Mouse (Mus musculus) thymus, postnatal 4 days (tissue): ENCODE results near the gene Cacna1e.

Experiments
- DNase-seq: peaks from one replicate; pipeline ENCODE4 v3.0.0; 2021

The Cacna1e gene

DNA sequence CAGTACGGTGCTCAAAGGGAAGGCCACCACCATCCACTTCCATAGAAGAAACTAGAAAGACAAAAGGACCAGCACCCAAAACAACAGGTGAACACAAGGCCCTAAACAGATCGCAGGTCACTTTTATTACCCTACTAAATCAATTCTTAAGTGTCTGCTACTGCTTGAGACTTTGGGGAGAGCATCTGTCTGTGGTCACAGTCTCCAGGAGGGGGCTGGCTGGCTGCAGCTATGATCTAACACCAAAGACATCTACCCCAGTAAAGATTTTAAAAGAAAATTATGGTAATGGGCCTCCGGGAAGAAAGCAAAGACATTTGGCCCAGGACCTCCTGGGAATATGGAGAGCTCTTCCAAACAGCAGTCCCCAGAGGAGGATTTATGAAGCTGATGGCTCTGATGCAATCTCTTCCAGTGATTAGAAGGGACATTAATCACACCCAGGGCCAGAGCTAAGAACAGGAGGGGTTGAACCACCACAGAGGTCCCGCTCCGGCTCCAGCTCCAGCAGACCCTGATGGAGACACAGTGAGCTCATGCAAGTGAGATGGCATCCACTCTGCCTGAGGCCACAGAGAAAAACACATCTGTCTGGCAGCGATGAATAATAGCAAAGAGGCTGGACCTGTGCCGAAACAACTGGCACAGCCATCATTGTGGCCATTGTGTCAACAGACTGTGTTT, 178.3 kb downstream of the Cacna1e start:
- DNase-seq: no peak

DNA sequence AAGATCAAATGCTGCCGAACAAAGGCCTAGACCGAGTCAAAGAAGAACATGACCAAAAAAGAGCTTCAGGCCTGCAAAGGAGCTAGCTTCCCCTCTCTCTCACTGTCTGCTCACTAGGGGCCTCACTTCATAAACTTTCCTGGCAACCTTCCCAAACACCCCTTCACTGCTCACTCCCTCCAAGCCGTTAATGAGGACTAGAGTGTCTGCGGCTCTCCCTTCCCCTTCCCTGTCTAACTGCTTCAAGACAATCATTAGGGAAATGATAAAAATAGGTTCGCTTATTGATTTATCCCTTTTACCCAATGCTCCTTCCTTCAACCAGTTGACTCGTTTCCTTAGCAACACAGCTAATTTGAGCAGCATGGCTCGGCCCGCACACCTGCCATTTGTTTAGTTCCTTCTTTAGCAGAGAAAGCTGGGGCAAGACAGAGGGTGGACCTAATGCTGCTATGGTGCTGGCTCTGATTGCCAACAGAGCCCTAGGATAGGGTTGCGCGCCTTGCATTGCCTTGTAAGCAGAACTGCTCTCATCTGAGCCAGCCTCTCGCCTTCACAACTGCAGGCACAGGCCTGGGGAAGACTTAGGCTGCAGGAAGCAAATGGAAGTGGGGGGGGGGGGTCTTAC, 179.6 kb downstream of the Cacna1e start:
- DNase-seq: no peak

DNA sequence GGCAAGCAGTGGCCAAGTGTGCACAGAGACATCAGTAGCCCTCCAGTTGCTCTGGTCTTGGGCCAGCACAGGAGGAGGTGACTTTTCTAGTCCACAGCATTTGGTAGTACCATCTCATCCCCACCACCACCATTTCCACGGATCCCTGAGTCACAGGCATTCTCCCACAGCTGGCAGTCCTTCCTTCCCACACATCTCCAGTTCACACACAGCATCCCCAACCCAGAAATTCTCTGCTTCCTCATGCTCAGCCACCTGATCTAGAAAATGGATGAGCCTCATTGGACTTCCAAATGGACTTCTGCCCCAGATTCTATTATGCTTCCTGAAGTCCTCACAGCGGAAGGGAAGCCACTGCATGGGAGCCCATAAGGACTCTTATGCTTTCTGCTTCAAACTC, 181.7 kb downstream of the Cacna1e start:
- no peak for DNase-seq

DNA sequence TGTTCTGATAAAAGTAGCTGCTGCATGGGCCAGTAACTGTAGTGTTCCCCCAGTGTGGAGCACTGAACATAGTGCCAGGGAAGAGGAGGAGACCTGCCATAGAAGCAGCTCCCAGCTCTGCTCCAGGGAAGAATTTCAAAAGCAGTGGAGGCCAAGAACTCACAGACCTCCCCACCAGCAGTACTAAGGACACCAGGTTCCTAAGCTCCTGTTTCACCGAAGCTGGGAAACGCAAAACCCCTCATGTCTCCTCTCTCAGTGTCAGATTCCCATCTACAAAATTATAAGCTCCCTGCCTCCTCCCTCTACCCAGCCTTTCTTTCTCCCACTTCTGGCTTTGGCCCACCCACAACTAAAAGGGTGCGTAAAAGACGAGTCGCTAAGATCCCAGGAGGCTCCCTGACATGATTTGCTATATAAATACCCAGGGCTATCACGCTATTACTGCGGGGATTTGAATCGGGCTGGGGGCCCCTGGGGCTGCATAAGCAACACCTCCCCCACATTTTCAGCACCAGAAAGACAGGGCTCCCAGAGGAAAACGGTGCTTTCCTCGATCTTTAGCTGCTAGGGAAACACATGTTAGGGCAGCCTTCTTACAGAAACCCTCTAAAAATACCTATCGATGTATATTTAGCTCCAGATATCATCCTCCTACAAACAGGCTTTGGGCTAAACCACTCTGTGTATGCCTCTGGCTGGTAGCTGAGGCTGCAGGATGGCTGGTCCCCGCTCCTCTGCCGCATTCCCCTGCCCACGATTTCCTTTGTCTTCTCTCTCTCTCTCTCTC, 195.2 kb downstream of the Cacna1e start:
- DNase-seq: no peak

DNA sequence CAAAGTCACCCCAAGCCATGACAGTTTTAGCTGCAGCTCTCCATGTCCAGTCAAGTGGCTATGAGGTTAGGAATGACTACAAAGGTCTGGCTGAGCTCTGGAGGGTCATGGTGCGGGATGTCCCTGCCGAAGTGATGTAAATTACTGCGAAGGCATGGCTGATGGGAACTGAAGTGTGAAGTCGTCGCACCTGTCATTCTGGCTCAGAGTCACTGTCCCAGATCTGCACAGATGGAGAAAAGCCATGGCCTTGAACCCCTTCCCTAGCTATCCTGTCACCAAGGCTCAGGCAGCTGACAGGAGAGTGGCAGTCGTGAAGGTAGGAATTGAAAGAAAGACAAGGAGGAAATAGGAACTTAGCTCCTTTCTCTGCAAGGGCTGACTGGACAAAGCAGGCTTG, 197.4 kb downstream of the Cacna1e start:
- no peak for DNase-seq

DNA sequence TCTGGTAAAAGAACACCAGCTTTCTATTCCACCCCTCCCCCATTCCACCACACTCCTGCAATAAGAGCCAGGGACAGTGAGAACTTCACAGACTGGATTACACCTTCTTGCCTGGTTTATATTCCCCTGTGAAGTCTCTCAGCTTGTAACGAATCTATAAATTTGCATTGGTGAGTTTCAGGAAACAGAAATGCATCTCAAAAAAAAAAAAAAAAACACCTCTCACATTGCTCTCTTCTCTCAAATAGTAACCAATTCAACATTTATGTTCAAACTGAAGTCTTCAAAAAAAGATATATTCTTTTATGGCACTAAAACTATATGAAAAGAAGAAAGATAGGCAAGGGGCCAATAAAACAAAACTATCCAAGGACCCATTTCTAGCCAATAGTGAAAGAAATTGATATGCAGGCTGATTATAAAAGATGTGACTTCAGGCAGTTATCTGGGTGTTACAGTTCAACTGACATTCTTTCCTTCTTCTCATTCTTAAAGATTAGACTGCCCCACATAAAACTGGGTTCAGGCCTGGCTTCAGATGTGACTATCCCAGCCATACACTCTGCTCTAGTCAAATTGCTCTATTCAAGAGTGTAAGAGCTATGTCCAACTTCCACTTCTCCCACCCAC, 200.7 kb downstream of the Cacna1e start:
- DNase-seq: no peak

DNA sequence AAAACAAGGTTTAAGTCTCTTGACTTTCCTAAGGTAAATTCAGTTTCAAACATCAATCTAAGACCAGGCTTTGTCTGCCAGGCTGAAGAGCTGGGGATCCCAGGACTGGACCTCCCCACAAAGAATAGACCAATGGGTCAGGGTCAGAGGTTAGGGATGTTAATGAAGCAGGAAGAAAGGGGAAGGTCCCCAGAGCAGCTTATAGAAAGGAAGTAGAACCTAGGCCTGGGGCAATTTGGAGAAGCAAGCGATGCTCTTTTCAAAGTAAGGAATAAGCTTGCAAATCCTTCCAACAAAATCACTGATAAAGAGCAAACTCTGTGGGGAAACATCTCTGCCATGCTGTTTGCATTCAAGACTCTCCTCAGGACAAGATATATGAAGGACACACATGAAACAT, 205.3 kb downstream of the Cacna1e start:
- DNase-seq: no peak

DNA sequence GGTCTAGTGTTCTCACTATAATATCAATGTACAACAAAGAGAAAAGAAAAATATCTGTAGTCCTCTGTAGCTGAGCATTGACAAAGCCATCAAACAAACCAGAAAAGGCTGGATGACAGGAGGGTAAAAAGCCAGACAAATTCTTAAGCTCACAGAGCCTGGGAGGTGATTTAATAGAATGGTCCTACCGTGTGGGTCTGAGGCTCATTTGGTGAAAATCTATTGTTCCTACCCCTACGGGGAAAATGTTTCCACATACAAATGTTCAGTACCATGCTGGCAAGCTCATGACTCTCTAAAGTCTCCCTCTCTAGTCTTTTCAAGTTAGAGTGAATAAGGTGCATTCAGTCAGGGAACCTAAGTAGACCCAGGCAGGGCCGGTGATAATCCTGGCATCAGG, 206.2 kb downstream of the Cacna1e start:
- no peak for DNase-seq

DNA sequence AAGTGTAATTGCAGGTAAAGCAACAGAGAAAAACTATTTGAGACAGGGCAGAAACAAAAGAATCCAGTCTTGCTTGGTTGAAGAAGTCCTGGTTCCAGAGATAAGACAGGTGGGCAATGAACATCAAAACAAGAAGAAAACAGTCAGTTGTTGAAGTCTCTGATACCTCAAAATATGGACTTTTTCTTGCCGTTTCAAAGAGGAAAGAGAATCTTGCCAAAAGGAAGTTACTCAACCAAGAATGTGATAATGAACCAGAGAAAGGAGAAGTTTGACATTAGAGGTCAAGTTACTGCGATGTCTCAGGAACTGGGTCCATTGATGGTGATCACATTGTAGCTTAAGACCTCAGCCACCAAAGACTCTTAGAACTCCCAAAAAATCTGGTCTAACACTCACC, 206.6 kb downstream of the Cacna1e start:
- no peak for DNase-seq

DNA sequence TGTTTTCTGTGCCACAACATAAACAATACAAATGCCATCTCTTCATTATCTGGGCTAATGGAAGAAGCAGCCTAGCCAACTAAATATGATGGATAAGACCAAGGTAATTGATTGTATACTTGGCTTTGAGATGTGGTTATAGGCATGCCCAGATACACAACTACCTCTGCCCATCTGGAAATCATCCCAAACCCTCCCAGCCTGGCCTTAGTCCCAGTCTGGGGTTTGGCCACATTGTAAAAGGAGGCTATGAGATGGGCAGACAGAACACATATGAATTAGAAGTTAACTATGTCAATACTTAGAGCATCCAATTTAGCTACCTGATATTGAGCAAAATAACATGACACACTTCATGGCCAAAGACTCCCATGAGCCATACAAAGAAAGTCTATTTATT, 220.6 kb downstream of the Cacna1e start:
- no peak for DNase-seq

DNA sequence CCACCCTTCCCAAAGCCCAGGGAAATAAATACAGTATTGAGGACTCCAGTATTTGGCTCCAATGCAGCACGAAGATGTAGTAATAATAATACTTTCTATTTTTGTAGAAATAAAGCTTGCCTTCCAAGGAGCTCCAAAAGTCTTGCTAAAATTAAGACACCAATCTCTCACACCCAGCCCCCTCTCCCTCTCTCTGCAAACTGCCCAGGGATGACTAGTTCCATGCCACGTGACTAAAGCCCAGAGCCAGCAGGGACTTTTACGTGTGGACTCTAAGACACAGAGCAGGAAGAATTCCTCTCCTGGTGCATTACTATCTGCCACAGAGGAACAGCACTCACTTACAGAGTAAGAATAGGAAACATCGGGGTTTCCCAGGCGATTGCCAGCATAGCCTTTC, 222.3 kb downstream of the Cacna1e start:
- no peak for DNase-seq

DNA sequence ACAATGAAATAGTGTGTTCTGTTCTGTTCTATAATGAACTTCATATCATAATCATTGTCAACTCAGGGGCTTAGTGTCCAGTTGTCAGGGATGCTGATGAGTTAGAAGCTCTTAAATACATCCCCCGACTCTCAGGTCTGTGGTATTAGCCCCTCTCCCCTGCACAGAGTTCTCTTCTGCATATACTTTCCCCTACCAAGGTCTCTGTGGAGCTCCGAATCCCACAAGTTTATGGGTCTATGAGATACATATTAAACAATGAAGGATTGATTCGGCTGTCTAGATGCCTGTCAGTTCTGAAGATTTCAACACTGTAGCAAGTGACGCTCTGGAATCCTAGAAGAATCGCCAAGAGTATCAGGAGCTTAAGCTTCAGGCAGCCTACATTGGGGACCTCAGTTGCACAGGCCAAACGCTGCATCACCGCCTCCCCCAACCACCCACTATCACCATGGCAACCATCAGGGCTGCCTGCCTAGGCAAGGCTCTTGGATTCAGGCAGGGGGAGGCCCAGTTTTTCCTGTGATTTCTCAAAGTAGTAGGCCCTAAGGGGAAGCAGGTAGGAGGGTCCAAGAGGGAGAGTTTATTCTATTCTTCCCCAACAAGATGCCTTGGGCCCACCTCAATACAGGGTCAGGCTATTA, 223.0 kb downstream of the Cacna1e start:
- no peak for DNase-seq

DNA sequence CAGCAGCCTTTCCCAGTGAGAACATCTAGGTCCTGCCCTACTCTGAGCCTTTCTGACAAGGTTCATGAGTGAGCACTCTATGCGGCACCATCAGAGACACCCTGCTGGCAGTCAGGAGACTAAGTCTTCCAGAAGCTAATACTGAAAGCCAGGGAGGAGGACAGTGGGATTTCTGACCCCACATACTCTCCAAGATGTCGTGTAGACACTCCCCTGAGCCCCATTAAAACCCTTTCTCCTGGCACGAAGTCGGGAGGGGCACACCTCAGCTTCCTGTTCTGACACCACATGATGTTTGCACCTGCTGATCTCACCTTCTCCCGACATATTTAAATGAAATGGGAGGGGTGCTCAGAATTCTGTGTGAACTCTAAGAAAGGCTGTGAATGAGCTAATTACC, 226.9 kb downstream of the Cacna1e start:
- no peak for DNase-seq

DNA sequence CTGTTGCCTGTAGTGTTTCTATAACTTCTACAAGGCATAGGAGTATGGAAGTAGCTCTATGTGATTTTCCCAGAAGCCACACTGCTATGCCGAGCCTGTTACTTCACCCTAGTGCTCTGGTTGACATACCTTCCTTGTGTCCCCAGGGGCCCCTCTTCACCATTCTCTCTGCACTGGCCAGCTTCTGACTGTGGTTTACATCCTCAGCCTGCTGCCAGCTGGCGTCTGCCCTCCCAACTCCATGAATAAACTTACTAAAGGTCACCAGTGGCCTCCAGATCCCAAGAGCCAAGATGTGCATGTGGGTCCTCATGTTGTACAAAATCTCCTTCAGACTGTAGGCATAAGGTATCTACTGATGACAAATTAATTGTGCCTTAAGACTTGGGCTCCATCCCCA, 230.3 kb downstream of the Cacna1e start:
- DNase-seq: no peak

DNA sequence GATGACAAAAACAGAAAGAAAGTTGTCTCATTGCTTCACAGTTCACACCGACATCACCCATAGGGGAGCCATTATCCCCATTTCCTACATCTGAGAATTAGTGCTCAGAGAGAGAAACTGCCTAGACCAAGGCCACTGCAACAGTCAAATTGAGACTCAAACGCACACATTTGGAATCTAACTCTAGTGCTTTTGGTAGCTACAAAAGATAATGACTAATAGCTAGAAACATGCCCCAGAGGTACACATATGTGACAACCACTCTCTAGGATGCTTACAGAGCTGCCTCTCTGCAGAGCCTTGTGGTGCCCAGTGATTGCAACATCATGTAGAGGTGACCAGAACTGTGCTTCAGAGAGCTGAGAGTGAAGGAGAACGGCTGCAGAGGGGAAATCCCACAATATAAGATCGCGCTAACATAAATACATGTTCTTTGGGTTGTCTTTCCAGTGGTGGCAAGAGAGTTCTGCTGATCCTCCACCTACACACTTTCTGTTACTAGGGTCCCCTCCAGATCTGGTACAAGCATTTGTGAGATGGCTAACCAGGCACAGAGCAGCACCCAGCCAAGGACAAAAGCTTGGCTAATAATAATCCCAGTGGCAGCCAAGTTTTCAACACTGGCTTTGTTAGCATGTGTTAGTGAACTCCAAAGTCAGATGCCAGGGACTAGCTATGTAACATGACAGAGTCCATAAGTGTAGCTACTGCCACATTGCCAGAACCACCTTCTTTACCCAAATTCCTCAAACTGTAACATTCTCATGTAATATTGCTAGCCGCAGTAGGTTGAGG, 237.9 kb downstream of the Cacna1e start:
- no peak for DNase-seq

DNA sequence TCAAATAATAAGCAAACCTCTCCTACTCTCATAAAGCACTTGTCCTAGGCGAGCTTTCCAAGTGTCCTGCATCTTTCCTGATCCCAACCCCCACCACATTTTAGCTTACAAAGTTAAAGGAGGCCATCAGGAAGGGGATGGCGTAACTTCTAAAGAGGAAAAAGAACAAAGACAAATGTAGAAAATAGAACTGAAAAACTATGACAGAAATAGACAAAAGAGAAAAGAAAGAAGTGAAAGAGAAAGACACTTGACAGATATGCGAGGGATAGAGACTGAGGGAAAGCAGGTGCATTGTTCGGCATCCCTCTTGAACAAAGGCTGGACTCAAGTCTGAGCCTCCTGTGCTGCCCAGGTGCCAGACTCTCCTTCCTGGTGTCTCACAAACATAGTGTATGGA, 246.5 kb downstream of the Cacna1e start:
- DNase-seq: no peak

DNA sequence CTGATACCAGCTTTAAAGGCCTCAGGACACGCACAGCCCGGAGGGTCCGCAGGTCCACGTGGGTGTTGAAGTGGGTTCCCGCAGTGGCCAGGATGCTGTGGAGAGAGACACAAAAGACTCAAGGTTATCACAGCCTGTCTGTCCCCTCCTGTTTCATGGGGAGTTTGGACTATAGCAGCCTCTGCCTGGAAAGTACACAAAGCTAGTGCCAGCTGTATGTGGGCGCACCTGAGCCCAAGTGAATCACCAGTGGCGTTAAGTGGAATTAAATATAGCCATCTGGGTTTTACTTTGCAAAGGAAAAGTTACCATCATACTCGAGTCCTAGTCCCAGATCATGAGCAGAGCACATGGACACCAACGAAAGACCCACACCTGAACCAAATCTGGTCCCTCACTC, 248.5 kb downstream of the Cacna1e start:
- no peak for DNase-seq

DNA sequence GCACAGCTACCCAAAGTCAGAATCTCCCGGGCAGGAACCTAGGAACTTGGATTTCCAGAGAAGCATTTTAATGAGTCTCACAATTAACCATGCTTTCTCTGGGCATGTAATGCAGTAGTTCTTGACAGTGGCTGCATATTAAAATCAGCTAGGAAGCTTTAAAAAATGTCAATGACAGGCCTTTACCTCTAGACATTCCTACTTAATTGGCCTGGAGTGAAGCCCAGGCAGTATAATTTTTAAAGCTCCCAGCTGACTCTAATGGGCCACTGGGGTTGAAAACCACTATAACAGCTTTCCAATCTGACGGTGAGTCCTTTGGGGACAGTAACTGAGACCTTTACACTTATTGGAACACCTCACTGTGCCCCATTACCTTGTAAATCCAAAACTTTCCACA, 251.4 kb downstream of the Cacna1e start:
- DNase-seq: no peak

DNA sequence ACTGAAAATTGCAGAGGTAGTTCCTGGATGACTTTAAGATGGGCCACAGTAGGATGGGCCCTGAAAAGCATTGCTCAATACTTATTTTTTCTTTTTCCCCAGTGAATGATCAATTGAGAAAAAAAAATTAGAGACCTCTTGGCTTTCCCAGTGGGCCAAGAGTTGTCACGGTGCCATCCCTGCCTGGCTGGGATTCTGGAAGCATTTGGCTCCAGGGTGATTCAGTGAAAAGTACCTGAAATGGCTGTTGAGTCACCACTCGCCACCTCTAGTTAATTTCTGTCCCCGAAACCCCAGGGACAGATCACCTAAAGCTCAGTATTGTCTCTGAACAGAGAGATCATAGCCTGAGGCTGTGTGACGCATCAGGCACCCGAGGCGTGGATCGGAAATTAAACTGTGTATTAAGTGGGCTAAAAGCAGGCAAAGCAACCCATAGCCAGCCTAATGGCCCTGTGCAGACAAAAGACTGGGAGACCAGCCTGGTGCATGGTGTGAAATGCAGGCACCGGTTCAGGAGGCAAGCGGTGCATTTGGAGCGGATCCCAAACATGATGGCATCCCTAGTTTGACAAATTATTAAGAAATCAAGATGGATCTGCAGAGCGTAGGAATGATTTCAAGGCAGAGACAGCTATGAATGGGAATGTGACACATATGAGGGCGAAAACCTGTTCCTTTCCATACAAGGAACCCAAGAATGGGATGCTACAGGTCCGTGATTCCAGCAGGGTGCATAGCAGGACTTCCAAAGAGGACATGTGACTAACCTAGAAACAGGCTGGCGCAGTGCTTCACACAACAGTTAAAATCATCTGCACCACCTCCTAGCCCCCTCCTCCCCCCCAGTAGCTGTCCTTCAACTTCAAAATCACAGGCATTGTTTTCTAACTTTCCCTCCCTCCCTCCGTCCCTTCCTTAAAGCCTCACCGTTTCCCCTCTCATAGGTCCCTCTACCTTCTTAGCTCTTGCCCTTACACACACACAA, 261.3 kb downstream of the Cacna1e start:
- no peak for DNase-seq

DNA sequence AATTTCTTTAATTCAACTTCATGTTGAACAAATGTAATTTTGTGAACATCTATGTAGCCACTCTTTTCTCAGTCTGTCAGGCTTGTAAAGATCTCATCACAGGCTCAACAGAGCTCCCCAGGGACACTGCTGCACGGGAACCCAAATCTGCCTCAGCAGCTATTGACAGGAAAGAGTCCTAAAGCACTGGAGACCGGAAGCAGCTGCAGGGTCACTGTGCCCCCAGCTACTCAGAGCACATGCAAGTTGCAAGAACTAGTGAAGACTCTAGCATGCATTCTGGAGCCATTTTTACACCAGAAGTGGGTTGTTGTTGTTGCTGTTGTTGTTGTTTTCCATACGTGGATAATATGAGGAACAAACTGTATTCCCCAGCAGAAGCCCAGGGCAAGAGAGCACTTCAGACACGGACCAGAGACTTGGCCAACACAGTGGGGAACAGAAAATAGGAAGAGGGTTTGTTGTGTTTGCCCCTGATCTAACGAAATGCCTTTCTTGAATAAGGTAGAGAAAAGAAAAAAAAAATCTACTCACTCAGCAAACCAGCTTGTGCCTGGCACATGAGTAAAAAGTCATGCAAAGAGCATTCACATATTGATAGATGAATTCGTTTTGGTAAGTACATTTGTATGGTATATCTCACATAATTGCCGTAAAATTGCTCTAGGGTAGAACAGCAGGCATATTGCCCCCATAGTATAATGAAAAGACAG, 266.4 kb downstream of the Cacna1e start:
- peak; percentile 21 for DNase-seq
